Mouse (Mus musculus): ENCODE measurements at regions not wholly inside any gene's neighbourhood (a gene's known extent, or its start where the extent isn't known, plus 50 kb on each side); places are given as distances from the start of the nearest gene placed in this dataset.
A peak's percentile ranks its signal among the peaks of the same experiment; 100 is the strongest.

- H3K4me1 ChIP-seq (replicated peaks), result peaks cover 12% of the 10 kb centered on the region; the same call in 1 of the 2 replicates
- no peaks in the 10 kb centered on the region for H3K27me3 ChIP-seq
- no peak overlapping the region for H3K9ac ChIP-seq (replicated peaks)
- ATAC-seq (ENCODE audit: insufficient number of reproducible peaks, insufficient read depth, low FRiP score, low TSS enrichment, low read depth), result no peak
- WGBS, result 92% methylated on average over 6 of the region's 6 CpGs
- no peak overlapping the region for H3K27ac ChIP-seq
- H3K36me3 ChIP-seq, result no peaks in the 10 kb centered on the region
- no peak overlapping the region for H3K4me3 ChIP-seq (replicated peaks)
- H3K4me2 ChIP-seq, result no peak overlapping the region
- H3K9me3 ChIP-seq, result no peaks in the 10 kb centered on the region
Measured at GRCm38 (mm10) chr13:99097606-99098545, 86.7 kb upstream of the Zfp366 start.

DNA sequence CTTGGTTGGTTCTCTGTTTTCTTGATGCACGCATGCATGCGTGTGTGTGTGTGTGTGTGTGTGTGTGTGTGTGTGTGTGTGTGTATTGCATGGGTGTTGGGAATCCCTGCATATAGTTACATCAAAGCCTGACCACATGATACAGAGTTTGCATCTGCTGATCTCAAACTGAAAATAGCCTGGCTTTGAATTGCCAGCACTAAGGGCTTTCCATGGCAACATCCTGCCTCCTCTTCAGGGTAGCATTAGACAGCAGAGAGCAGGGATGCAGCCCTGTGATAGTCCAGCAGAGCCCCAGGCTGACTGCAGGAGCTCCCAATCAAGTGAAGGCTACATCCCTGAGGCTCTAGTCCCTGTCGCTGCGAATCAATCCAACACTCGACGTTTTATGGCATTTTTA, 87.8 kb upstream of the Zfp366 start:
- H3K36me3 ChIP-seq, result no peaks in the 10 kb centered on the region
- no peaks in the 10 kb centered on the region for H3K27me3 ChIP-seq
- ATAC-seq (ENCODE audit: insufficient number of reproducible peaks, insufficient read depth, low FRiP score, low TSS enrichment, low read depth), result no peak
- no peak overlapping the region for H3K9ac ChIP-seq (replicated peaks)
- H3K27ac ChIP-seq, result no peak overlapping the region
- 90% methylated on average over 6 of the region's 6 CpGs for WGBS
- no peaks in the 10 kb centered on the region for H3K9me3 ChIP-seq
- peaks cover 20% of the 10 kb centered on the region for H3K4me1 ChIP-seq (replicated peaks)
- no peak overlapping the region for H3K4me3 ChIP-seq (replicated peaks)
- H3K4me2 ChIP-seq, result no peak overlapping the region

- H3K4me3 ChIP-seq (replicated peaks), result no peak overlapping the region
- H3K9me3 ChIP-seq, result no peaks in the 10 kb centered on the region
- no peak overlapping the region for H3K9ac ChIP-seq (replicated peaks)
- H3K36me3 ChIP-seq, result no peaks in the 10 kb centered on the region
- no peak overlapping the region for H3K27ac ChIP-seq
- H3K4me1 ChIP-seq (replicated peaks), result peaks cover 14% of the 10 kb centered on the region; the same call in 1 of the 2 replicates
- no peak for ATAC-seq (ENCODE audit: insufficient number of reproducible peaks, insufficient read depth, low FRiP score, low TSS enrichment, low read depth)
- H3K4me2 ChIP-seq, result no peak overlapping the region
- no peaks in the 10 kb centered on the region for H3K27me3 ChIP-seq
- 87% methylated on average over 5 of the region's 5 CpGs for WGBS
Measured at GRCm38 (mm10) chr13:99095006-99095405, 89.6 kb upstream of the Zfp366 start.

DNA sequence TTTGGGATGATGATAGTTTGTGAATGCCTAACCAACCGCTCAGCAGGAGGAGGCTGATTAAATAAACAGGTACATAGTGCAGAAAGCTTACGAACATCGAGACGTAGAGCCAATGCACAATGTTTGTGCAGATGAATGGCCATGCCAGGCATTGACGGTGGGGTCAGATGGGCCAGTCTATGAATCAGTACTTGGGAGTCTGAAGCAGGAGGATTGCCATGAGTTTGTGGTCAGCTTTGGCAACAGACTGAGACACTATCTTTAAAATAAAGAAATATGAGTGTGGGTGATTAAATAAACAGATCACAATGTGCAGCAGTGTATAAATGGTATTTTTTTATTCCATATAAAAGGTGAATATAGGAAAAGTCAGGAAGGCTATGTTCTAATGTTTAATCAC, 90.4 kb upstream of the Zfp366 start:
- Histone ChIP-seq H3K36me3 (no peaks in the 10 kb centered on the region), H3K4me3 (replicated peaks) (no peak overlapping the region), H3K4me2 (no peak overlapping the region), H3K27me3 (no peaks in the 10 kb centered on the region), H3K27ac (no peak overlapping the region), H3K4me1 (replicated peaks) (peaks cover 14% of the 10 kb centered on the region; the same call in 1 of the 2 replicates), H3K9me3 (no peaks in the 10 kb centered on the region), H3K9ac (replicated peaks) (no peak overlapping the region)
- no peak for ATAC-seq (ENCODE audit: insufficient number of reproducible peaks, insufficient read depth, low FRiP score, low TSS enrichment, low read depth)
- WGBS, result 89% methylated on average over 5 of the region's 5 CpGs

GRCm38 (mm10) chr13:99093269-99093668, 91.4 kb upstream of the Zfp366 start:
- Histone ChIP-seq H3K27me3 (no peaks in the 10 kb centered on the region), H3K4me2 (no peak overlapping the region), H3K4me1 (replicated peaks) (peaks cover 14% of the 10 kb centered on the region; the same call in 1 of the 2 replicates), H3K27ac (no peak overlapping the region), H3K9me3 (no peaks in the 10 kb centered on the region), H3K36me3 (no peaks in the 10 kb centered on the region), H3K4me3 (replicated peaks) (no peak overlapping the region), H3K9ac (replicated peaks) (no peak overlapping the region)
- WGBS, result 11% methylated on average over 9 of the region's 9 CpGs
- ATAC-seq (ENCODE audit: insufficient number of reproducible peaks, insufficient read depth, low FRiP score, low TSS enrichment, low read depth), result peak; percentile 77; the same call in 1 of the 2 replicates

DNA sequence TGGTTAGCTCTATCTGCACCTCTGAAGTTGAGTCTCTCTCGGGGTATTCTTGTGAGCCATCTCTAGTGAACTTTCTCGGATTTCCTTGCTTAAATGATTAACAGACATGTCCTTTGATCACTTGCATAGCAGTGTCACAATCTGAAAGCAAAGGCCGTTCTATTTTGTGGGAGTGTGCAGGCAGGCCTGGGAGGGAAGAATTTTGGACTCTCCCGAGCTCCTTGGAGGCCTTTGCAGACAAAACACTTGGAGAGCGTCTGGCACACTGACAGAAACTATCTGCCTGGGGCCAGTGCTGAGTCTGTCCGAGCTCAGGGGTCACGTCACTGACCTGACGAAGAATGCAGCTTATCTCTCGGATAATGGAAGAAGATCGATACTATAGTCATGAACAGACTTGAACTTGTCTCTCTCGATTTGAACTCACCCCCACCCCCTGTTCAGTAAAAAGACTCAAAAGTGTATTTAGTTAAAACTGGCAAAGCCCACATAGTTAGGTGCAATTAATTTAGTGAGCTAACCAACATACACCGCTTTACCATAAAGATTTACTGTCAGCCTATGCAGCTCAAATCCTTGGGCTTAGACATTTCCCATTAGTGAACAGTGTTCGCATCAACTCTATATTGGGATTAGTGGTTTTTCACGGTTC, 92.2 kb upstream of the Zfp366 start:
- Histone ChIP-seq H3K36me3 (no peaks in the 10 kb centered on the region), H3K4me2 (no peak overlapping the region), H3K27me3 (no peaks in the 10 kb centered on the region), H3K9ac (replicated peaks) (no peak overlapping the region), H3K4me3 (replicated peaks) (no peak overlapping the region), H3K4me1 (replicated peaks) (peaks cover 14% of the 10 kb centered on the region; the same call in 1 of the 2 replicates), H3K27ac (peak overlapping the region; percentile 17; the same call in 1 of the 2 replicates), H3K9me3 (no peaks in the 10 kb centered on the region)
- no peak for ATAC-seq (ENCODE audit: insufficient number of reproducible peaks, insufficient read depth, low FRiP score, low TSS enrichment, low read depth)
- 49% methylated on average over 14 of the region's 14 CpGs for WGBS

- no peak; the same call in 1 of the 2 replicates for ATAC-seq (ENCODE audit: insufficient number of reproducible peaks, insufficient read depth, low FRiP score, low TSS enrichment, low read depth)
- H3K4me2 ChIP-seq, result no peak overlapping the region
Measured at GRCm38 (mm10) chr13:99091562-99092278, 92.9 kb upstream of the Zfp366 start.

GRCm38 (mm10) chr13:99090361-99090760, 94.3 kb upstream of the Zfp366 start:
- WGBS, result 92% methylated on average over 3 of the region's 3 CpGs
- Histone ChIP-seq H3K27me3 (no peaks in the 10 kb centered on the region), H3K9ac (replicated peaks) (no peak overlapping the region), H3K4me1 (replicated peaks) (peaks cover 14% of the 10 kb centered on the region; the same call in 1 of the 2 replicates), H3K4me3 (replicated peaks) (no peak overlapping the region), H3K36me3 (no peaks in the 10 kb centered on the region), H3K27ac (no peak overlapping the region), H3K9me3 (no peaks in the 10 kb centered on the region), H3K4me2 (no peak overlapping the region)
- no peak for ATAC-seq (ENCODE audit: insufficient number of reproducible peaks, insufficient read depth, low FRiP score, low TSS enrichment, low read depth)

More at GRCm38 (mm10) chr13:99091562-99092278, 92.9 kb upstream of the Zfp366 start:
- 58% methylated on average over 7 of the region's 7 CpGs for WGBS
- H3K4me3 ChIP-seq (replicated peaks), result no peak overlapping the region
- no peaks in the 10 kb centered on the region for H3K9me3 ChIP-seq
- H3K27ac ChIP-seq, result peak overlapping the region; percentile 17; the same call in 1 of the 2 replicates
- H3K4me1 ChIP-seq (replicated peaks), result peaks cover 14% of the 10 kb centered on the region; the same call in 1 of the 2 replicates
- no peaks in the 10 kb centered on the region for H3K27me3 ChIP-seq
- H3K36me3 ChIP-seq, result no peaks in the 10 kb centered on the region
- no peak overlapping the region for H3K9ac ChIP-seq (replicated peaks)

GRCm38 (mm10) chr13:99088285-99088684, 96.3 kb upstream of the Zfp366 start:
- Histone ChIP-seq H3K4me1 (replicated peaks) (peaks cover 11% of the 10 kb centered on the region; the same call in 1 of the 2 replicates), H3K9ac (replicated peaks) (no peak overlapping the region), H3K27me3 (no peaks in the 10 kb centered on the region), H3K4me3 (replicated peaks) (no peak overlapping the region), H3K36me3 (no peaks in the 10 kb centered on the region), H3K27ac (no peak overlapping the region), H3K9me3 (no peaks in the 10 kb centered on the region), H3K4me2 (no peak overlapping the region)
- ATAC-seq (ENCODE audit: insufficient number of reproducible peaks, insufficient read depth, low FRiP score, low TSS enrichment, low read depth), result no peak
- WGBS, result 83% methylated on average over 4 of the region's 4 CpGs

- Histone ChIP-seq H3K36me3 (no peaks in the 10 kb centered on the region), H3K9me3 (no peaks in the 10 kb centered on the region), H3K4me3 (replicated peaks) (no peak overlapping the region), H3K4me1 (replicated peaks) (no peaks in the 10 kb centered on the region), H3K4me2 (no peak overlapping the region), H3K27ac (no peak overlapping the region), H3K27me3 (no peaks in the 10 kb centered on the region), H3K9ac (replicated peaks) (no peak overlapping the region)
- WGBS, result 94% methylated on average over 8 of the region's 8 CpGs
- no peak for ATAC-seq (ENCODE audit: insufficient number of reproducible peaks, insufficient read depth, low FRiP score, low TSS enrichment, low read depth)
Measured at GRCm38 (mm10) chr13:99079331-99079761, 95.0 kb upstream of the 1700024P04Rik start.

GRCm38 (mm10) chr13:99078643-99079042, 94.3 kb upstream of the 1700024P04Rik start:
- ATAC-seq (ENCODE audit: insufficient number of reproducible peaks, insufficient read depth, low FRiP score, low TSS enrichment, low read depth), result no peak

More at GRCm38 (mm10) chr13:99078643-99079042, 94.3 kb upstream of the 1700024P04Rik start:
- Histone ChIP-seq H3K4me1 (replicated peaks) (no peaks in the 10 kb centered on the region), H3K4me2 (no peak overlapping the region), H3K9ac (replicated peaks) (no peak overlapping the region), H3K27ac (no peak overlapping the region), H3K9me3 (no peaks in the 10 kb centered on the region), H3K4me3 (replicated peaks) (no peak overlapping the region), H3K36me3 (no peaks in the 10 kb centered on the region), H3K27me3 (no peaks in the 10 kb centered on the region)
- WGBS, result 82% methylated on average over 10 of the region's 10 CpGs
